Mouse (Mus musculus) heart, adult 2 months (tissue): Measurements from ENCODE around the gene Gan. TPM values are rescaled to one million over a fixed set of nuclear protein-coding genes. Genes with fewer than 3 reads are reported as not detected.

Experiments
- DNase-seq, 2 experiments: peaks; one replicate each; pipeline ENCODE4 v3.0.0; 2021
- H3K27ac ChIP-seq: fragments of 200-600 bp; 2 replicates; pipeline ENCODE4 v1.8.1; 2022
- H3K27me3 ChIP-seq: fragments of 200-500 bp; 2 replicates; pipeline ENCODE4 v1.6.1; 2012; ENCODE audit warnings: mild to moderate bottlenecking, low read length, inconsistent platforms, mixed read lengths; ENCODE audit not compliant: control insufficient read depth, insufficient read depth
- H3K36me3 ChIP-seq: fragments of 200-500 bp; 2 replicates; pipeline ENCODE4 v1.6.1; 2012; ENCODE audit warnings: low read length, inconsistent platforms; ENCODE audit not compliant: control insufficient read depth, insufficient read depth
- H3K4me1 ChIP-seq: fragments of 200-500 bp; 2 replicates; pipeline ENCODE4 v1.6.1; 2011; ENCODE audit warnings: low read length; ENCODE audit not compliant: control insufficient read depth, insufficient read depth
- H3K4me3 ChIP-seq: fragments of 200-600 bp; 2 replicates; pipeline ENCODE4 v1.8.1; 2022
- H3K79me2 ChIP-seq: fragments of 200-500 bp; replicated peaks from 2 replicates; pipeline ENCODE4 v1.6.1; 2012; ENCODE audit warnings: mild to moderate bottlenecking, inconsistent platforms, low read length, moderate library complexity, mixed read lengths; ENCODE audit not compliant: control insufficient read depth, insufficient read depth
- H3K9ac ChIP-seq: fragments of 200-500 bp; 2 replicates; pipeline ENCODE4 v1.6.1; 2012; ENCODE audit warnings: low read depth, mild to moderate bottlenecking, control low read depth, inconsistent platforms, low read length, mixed read lengths
- CTCF ChIP-seq: fragments of 200-600 bp; IDR thresholded peaks from 2 replicates; pipeline ENCODE4 v1.8.1; 2022; ENCODE audit warnings: antibody characterized with exemption, mild to moderate bottlenecking, moderate library complexity
- EP300 ChIP-seq: fragments of 200-500 bp; IDR thresholded peaks from 2 replicates; pipeline ENCODE4 v1.6.1; 2011; ENCODE audit warnings: low read depth, low read length, control low read depth; ENCODE audit not compliant: insufficient read depth
- POLR2A ChIP-seq: fragments of 200-500 bp; IDR thresholded peaks from 2 replicates; pipeline ENCODE4 v1.6.1; 2011; ENCODE audit warnings: mild to moderate bottlenecking, low read depth, low read length, control low read depth; ENCODE audit not compliant: insufficient read depth
- WGBS: fragments of 180-500 bp; shearing (Covaris S2); methylation state at CpG from one replicate; pipeline ENCODE4 v1.1.7; 2018; 5-methylcytosine and 5-hydroxymethylcytosine counted together
- intact Hi-C: fragments of 180-260 bp; cut with DNase I; formaldehyde crosslinking; loops from one replicate; pipeline ENCODE4 v1.15.1; 2025
- polyA plus RNA-seq: library from polyadenylated mRNA; depleted of rRNA; stranded (reverse); fragments of >200 nt; gene quantifications from 2 replicates; pipeline ENCODE4 v1.2.3, GENCODE M21; 2012
- total RNA-seq, 2 experiments: library from RNA; stranded (reverse); gene quantifications; 2 replicates each; pipeline ENCODE4 v1.2.3; 2021

Gan gene
- total and polyA plus RNA-seq, 3 experiments: 1.7 to 5.2 (median 4.2) TPM

DNA sequence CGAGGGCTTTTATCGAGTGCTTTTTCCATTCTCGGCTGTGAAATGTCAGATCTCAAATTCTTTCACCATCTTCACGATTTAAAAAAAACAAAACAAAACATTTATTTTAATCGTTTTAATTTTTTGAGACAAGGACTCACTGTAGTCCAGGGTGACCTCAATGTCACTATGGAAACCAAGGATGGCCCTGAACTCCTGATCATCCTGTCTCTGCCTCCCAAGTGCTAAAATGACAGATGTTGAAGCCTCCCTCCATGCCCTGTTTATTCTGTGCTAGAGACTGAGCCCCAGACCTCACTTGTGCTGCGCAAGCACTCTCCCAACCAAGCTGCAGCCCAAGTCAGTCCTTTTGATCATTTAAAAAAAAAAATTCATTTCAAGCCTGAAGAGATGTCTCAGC is 84.4 kb downstream of the Gan start:
- Histone ChIP-seq H3K9ac (no peak overlapping the region), H3K79me2 (no peaks in the 10 kb centered on the region), H3K36me3 (no peaks in the 10 kb centered on the region), H3K27me3 (0 out of 2 replicates have a peak, but pooled peaks cover 1% of the 10 kb centered on the region), H3K27ac (no peak overlapping the region), H3K4me1 (no peaks in the 10 kb centered on the region), H3K4me3 (no peak overlapping the region)
- DNase-seq: no peak
- TF ChIP-seq POLR2A (no peak), EP300 (no peak), CTCF (no peak)
- intact Hi-C loops: no loop called here
- WGBS: 75% methylated on average over 6 of the region's 6 CpGs

DNA sequence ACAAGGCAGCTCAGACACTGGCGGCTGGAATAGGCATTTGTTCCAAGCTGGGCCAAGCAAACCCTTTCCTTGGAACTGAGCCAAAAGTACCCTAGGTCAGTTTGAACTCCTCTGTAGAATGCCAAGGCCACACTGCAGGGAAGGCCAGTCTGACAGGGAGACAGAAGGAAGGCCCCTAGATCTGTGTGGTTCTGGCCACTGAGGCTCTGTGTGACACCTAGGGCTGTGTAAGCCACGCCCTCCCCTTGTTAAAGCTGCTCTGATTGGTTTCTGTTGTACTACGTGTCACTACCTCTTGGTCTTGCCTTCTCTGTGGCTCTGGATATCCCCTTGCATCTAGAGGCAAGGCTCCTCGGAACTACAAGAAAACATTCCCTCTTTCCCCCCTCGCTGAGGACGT is 86.7 kb downstream of the Gan start:
- Histone ChIP-seq H3K36me3 (no peaks in the 10 kb centered on the region), H3K27me3 (0 out of 2 replicates have a peak, but pooled peaks cover 1% of the 10 kb centered on the region), H3K9ac (no peak overlapping the region), H3K79me2 (no peaks in the 10 kb centered on the region), H3K4me3 (no peak overlapping the region), H3K27ac (no peak overlapping the region), H3K4me1 (no peaks in the 10 kb centered on the region)
- intact Hi-C loops: no loop called here
- no peak for DNase-seq
- TF ChIP-seq EP300 (no peak), CTCF (no peak), POLR2A (no peak)
- WGBS: 56% methylated on average over 6 of the region's 6 CpGs

DNA sequence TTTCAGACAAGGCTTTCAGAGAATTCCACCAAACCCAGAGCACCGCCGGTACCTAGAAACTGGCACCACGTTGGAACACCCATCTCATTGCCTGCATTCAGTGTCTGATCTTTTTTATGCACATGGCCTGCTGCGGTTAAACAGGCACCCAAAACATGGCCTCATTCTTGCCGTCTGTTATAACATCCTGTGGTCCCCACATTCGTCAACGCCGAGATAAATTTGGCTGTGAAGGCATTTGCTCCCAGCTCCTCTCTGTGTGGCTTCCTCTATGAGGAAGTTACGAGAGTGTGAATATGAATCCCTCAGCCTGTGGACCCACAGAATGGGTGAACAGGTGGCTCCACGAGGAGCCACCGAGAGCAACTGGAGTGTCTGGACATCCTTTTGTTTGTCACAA is 90.4 kb downstream of the Gan start:
- Histone ChIP-seq H3K4me3 (no peak overlapping the region), H3K27me3 (0 out of 2 replicates have a peak, but pooled peaks cover 1% of the 10 kb centered on the region), H3K79me2 (no peaks in the 10 kb centered on the region), H3K9ac (no peak overlapping the region), H3K36me3 (no peaks in the 10 kb centered on the region), H3K4me1 (no peaks in the 10 kb centered on the region), H3K27ac (no peak overlapping the region)
- 60% methylated on average over 11 of the region's 11 CpGs for WGBS
- intact Hi-C loops: no loop called here
- no peak for TF ChIP-seq CTCF
- no peak for TF ChIP-seq POLR2A
- TF ChIP-seq EP300: no peak
- no peak for DNase-seq

DNA sequence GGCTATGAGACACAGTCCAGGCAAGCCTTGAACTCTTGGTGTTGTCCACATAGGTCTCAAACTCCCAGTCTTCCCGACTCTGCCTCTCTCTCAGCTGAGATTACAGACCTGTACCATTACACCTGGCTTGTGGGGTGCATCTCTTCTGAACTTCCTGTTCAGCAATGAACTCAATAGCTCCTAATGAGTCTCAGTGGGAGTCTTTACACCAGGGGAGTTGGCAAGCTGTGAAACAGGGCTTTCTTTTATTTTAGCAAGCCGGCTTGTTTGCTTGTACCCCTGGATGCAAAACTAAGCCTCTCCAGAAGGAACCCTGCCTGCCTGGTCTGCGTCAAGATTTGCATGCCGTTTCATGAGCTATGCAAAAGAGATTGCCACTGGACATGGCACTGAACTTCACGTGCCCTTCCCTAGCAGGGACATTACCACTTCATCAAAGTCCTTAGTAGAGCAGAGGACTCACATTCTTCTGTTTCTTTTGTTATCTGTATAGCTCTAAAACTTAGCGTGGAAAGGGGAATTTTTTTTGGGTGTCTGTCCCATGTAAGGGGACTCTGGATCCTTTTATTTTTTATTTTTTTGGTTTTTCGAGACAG is 93.2 kb downstream of the Gan start:
- H3K27me3 ChIP-seq: 0 out of 2 replicates have a peak, but pooled peaks cover 1% of the 10 kb centered on the region
- no peak overlapping the region for H3K27ac ChIP-seq
- no peaks in the 10 kb centered on the region for H3K36me3 ChIP-seq
- no peaks in the 10 kb centered on the region for H3K4me1 ChIP-seq
- H3K4me3 ChIP-seq: no peak overlapping the region
- TF ChIP-seq CTCF (no peak), POLR2A (no peak), EP300 (no peak)
- intact Hi-C loops: loop anchor here (10.0 kb wide), 1 partner anchor 114 kb away; no protein-coding TSS in a partner anchor
- no peak overlapping the region for H3K9ac ChIP-seq
- DNase-seq: no peak
- WGBS: 56% methylated on average over 7 of the region's 7 CpGs
- H3K79me2 ChIP-seq: no peaks in the 10 kb centered on the region

- H3K4me1 ChIP-seq: no peaks in the 10 kb centered on the region
- H3K4me3 ChIP-seq: no peak overlapping the region
- no peak overlapping the region for H3K9ac ChIP-seq
- H3K27me3 ChIP-seq: no peaks in the 10 kb centered on the region
- H3K36me3 ChIP-seq: no peaks in the 10 kb centered on the region
- no peak overlapping the region for H3K27ac ChIP-seq
- TF ChIP-seq CTCF: no peak
- TF ChIP-seq EP300: no peak
- TF ChIP-seq POLR2A: no peak
- intact Hi-C loops: loop anchor here (2.0 to 10.0 kb wide), 2 partner anchors 28 to 112 kb away; no protein-coding TSS in a partner anchor
- no peak for DNase-seq
- H3K79me2 ChIP-seq: no peaks in the 10 kb centered on the region
- 85% methylated on average over 8 of the region's 8 CpGs for WGBS
These were observed 94.7 kb downstream of the Gan start for GRCm38 (mm10) chr8:117252650-117253049.

DNA sequence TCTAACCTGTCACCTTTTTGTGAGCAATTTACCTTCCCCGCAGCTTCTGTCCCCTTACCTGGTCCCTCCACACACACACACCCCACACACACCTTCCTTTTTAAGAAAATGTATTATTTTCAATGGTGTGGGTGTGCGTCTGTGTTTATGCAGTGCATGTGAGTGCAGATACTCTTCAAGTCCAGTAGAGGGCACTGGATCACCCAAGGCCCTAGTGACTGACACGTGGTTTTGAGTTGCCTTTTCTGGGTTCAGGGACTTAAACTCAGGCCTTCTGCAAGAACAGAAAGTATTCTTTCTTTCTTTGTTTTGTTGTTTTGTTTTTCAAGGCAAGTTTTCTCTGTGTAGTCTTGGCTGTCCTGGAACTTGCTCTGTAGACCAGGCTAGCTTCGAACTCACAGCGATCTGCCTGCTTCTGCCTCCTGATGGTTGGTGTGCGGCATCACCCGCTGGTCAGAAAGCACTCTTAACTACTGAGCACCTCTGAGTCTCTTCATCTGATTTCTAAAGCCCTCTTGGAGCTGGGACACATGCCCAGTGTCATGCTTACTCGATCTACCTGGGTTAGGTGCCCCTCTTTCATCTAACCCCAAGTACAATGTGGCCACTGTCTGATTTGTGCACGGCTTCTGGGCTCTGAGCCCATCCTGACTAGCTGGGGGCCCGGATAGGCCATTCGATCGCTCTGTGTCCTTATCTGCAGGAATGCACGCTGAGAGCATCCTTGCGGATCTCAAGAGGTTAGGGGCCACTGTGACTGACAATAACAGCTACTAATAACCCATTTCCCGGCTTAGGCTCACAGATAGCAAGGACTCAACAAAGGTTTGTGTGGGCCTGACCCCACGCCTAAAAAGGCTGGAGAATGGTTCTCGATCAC is 95.7 kb downstream of the Gan start:
- Histone ChIP-seq H3K79me2 (no peaks in the 10 kb centered on the region), H3K4me1 (peaks cover 2% of the 10 kb centered on the region; the same call in 1 of the 2 replicates), H3K4me3 (no peak overlapping the region), H3K27ac (no peak overlapping the region), H3K9ac (no peak overlapping the region), H3K27me3 (no peaks in the 10 kb centered on the region), H3K36me3 (no peaks in the 10 kb centered on the region)
- intact Hi-C loops: loop anchor here (2.0 to 10.0 kb wide), 2 partner anchors 29 to 111 kb away; no protein-coding TSS in a partner anchor
- no peak for DNase-seq
- TF ChIP-seq POLR2A (no peak), EP300 (no peak), CTCF (peak; percentile 8; the same call in 1 of the 2 replicates)
- WGBS: 77% methylated on average over 17 of the region's 17 CpGs
